Mouse (Mus musculus): ENCODE results near the gene Lgals3bp.

- TF ChIP-seq CTCF (IDR thresholded peaks at IDR 0.05; ENCODE audit: borderline replicate concordance, extremely low read depth, insufficient read depth, insufficient read length) (peak; percentile 96), POLR2A (IDR thresholded peaks at IDR 0.05; ENCODE audit: borderline replicate concordance, extremely low read depth, insufficient read depth, insufficient read length, poor library complexity, severe bottlenecking) (no peak)
Observed at GRCm38 (mm10) chr11:118445843-118446242, 44.0 kb upstream of the Lgals3bp start.

Data from brain, embryonic 14.5 days (tissue).